Mouse (Mus musculus): Measurements from ENCODE around the gene Asic2. TPM values are rescaled to one million over a fixed set of nuclear protein-coding genes. Genes with fewer than 3 reads are reported as not detected.

Asic2 gene
- polyA plus RNA-seq, 1 experiment: not detected

DNA sequence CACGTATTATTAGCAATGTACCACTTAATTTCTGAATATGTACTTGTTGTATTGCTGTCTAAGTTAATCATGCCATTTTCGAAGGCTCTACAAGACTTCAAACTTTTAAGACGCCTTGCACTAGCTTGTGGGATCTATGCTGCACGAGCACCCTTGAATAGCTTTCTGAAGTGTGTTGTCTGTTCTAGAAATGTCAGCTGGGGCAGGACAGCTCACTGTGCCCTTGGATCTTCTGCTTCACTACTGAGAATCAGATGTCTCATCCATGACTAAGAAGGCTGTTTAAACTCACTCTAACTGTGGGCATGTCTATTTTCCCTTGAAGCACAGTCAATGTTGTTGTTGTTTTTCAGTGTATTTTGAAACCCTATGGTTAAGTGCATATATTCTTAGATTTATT, 44.6 kb downstream of the Asic2 start:
- no peaks in the 10 kb centered on the region for H3K9me3 ChIP-seq (ENCODE audit: control insufficient read depth, low read length)
- no peaks in the 10 kb centered on the region for H3K4me1 ChIP-seq (ENCODE audit: control insufficient read depth)
- no peaks in the 10 kb centered on the region for H3K27me3 ChIP-seq (ENCODE audit: control insufficient read depth)
- no peaks in the 10 kb centered on the region for H3K36me3 ChIP-seq (ENCODE audit: control insufficient read depth)
- no peak overlapping the region for H3K4me3 ChIP-seq (replicated peaks)
- TF ChIP-seq TAL1 (IDR thresholded peaks at IDR 0.05; ENCODE audit: low read length) (no peak), GATA1 (IDR thresholded peaks at IDR 0.05; ENCODE audit: low read length) (no peak)

- TF ChIP-seq GATA1 (IDR thresholded peaks at IDR 0.05; ENCODE audit: low read length) (no peak), TAL1 (IDR thresholded peaks at IDR 0.05; ENCODE audit: low read length) (no peak)
- Histone ChIP-seq H3K4me1 (ENCODE audit: control insufficient read depth) (no peaks in the 10 kb centered on the region), H3K4me3 (replicated peaks) (no peak overlapping the region), H3K36me3 (ENCODE audit: control insufficient read depth) (no peaks in the 10 kb centered on the region), H3K9me3 (ENCODE audit: control insufficient read depth, low read length) (no peaks in the 10 kb centered on the region), H3K27me3 (ENCODE audit: control insufficient read depth) (no peaks in the 10 kb centered on the region)
Measured at GRCm38 (mm10) chr11:81923096-81923495, 45.2 kb downstream of the Asic2 start.

DNA sequence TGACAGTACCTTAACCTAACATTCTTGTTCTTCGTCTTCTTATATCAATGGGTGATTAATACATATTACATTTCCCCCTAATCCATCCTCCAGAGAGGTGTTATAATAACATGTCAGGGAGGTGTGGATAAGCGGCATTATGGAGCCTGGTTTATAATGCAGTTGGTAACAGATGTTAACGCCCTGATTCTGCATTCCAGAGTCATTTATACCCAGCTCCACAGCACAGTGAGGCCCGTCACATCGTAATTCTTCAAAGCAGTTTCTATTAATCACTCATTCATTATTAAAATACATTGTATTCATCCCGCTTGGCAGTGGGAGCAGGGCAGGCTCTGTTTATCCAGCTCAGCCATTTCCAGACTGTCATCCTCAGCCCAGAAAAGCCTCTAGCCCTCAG, 52.8 kb downstream of the Asic2 start:
- no peaks in the 10 kb centered on the region for H3K9me3 ChIP-seq (ENCODE audit: control insufficient read depth, low read length)
- H3K4me3 ChIP-seq (replicated peaks): no peak overlapping the region
- H3K36me3 ChIP-seq (ENCODE audit: control insufficient read depth): no peaks in the 10 kb centered on the region
- no peaks in the 10 kb centered on the region for H3K27me3 ChIP-seq (ENCODE audit: control insufficient read depth)
- TF ChIP-seq GATA1 (IDR thresholded peaks at IDR 0.05; ENCODE audit: low read length): no peak
- H3K4me1 ChIP-seq (ENCODE audit: control insufficient read depth): no peaks in the 10 kb centered on the region

GRCm38 (mm10) chr11:81913071-81913470, 55.2 kb downstream of the Asic2 start:
- H3K36me3 ChIP-seq (ENCODE audit: control insufficient read depth): no peaks in the 10 kb centered on the region
- no peaks in the 10 kb centered on the region for H3K27me3 ChIP-seq (ENCODE audit: control insufficient read depth)
- H3K9me3 ChIP-seq (ENCODE audit: control insufficient read depth, low read length): no peaks in the 10 kb centered on the region
- H3K4me1 ChIP-seq (ENCODE audit: control insufficient read depth): no peaks in the 10 kb centered on the region
- H3K4me3 ChIP-seq (replicated peaks): no peak overlapping the region
- TF ChIP-seq GATA1 (IDR thresholded peaks at IDR 0.05; ENCODE audit: low read length): no peak
- no peak for TF ChIP-seq TAL1 (IDR thresholded peaks at IDR 0.05; ENCODE audit: low read length)

DNA sequence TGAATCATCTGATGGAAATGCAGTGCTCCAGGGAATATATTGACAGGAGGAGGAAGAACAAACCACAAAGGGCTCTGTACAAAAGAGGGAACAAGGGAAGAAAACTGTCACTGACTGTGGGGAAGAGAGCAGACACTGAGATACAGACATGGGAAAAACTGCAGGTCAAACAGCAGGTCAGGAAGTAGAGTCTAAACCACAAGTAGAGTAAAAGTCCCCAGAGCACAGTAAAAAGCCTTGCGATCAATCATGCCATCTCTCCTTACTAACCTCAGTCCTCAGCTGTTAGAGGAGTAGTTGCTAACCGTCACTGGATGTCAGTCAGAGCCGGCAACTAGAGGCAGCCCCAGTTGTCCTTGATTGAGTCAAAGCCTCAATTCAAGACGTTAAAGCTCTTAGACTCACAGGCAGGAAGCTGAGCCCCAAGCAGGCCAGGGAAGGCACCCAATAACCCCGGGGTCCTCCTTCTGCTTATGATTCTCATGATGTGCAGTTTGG, 58.8 kb downstream of the Asic2 start:
- H3K9me3 ChIP-seq (ENCODE audit: control insufficient read depth, low read length): no peaks in the 10 kb centered on the region
- no peak for TF ChIP-seq TAL1 (IDR thresholded peaks at IDR 0.05; ENCODE audit: low read length)
- TF ChIP-seq GATA1 (IDR thresholded peaks at IDR 0.05; ENCODE audit: low read length): no peak

DNA sequence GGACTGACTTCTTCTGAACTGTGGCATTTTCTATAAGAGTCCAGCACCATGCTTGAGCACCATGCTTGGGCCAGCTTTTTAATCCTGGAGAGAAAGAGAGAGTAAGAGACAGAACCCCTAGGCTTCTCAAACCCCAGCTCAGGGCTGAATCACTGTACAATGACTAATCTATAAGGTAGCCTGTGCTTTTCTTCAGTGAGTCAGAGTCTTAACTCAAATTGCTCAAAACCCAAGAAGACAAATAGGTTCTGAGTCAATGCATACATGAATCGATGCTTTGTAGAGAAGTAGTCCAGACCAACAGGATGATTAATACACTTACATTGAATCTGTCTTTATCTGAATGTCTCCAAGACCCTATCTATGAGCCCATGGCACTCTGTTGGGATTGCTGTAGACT, 59.5 kb downstream of the Asic2 start:
- Histone ChIP-seq H3K4me1 (ENCODE audit: control insufficient read depth) (no peaks in the 10 kb centered on the region), H3K36me3 (ENCODE audit: control insufficient read depth) (no peaks in the 10 kb centered on the region), H3K9me3 (ENCODE audit: control insufficient read depth, low read length) (no peaks in the 10 kb centered on the region), H3K4me3 (replicated peaks) (no peak overlapping the region), H3K27me3 (ENCODE audit: control insufficient read depth) (no peaks in the 10 kb centered on the region)
- TF ChIP-seq GATA1 (IDR thresholded peaks at IDR 0.05; ENCODE audit: low read length): no peak
- TF ChIP-seq TAL1 (IDR thresholded peaks at IDR 0.05; ENCODE audit: low read length): no peak

More for the DNA sequence above, 58.8 kb downstream of the Asic2 start:
- Histone ChIP-seq H3K36me3 (ENCODE audit: control insufficient read depth) (no peaks in the 10 kb centered on the region), H3K27me3 (ENCODE audit: control insufficient read depth) (no peaks in the 10 kb centered on the region), H3K4me1 (ENCODE audit: control insufficient read depth) (no peaks in the 10 kb centered on the region), H3K4me3 (replicated peaks) (no peak overlapping the region)

DNA sequence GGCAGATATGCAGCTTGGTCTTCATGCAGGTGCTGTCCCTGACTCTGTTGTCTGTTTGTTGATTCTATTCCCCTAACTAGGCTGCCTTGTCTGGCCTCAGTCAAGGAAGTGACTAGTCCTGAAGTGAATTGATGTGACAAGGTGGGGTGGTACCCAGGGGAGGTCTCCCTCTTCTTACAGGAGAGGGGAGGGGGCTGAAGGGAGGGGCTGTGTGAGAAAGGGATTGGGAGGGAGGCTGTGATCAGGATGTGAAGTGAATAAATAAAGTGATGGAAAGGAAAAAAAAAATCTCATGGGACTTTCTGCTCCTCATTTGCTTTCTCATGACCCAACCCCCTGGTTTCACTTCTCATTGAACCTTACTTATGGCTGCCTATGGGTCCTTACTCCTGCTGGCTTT, 65.9 kb downstream of the Asic2 start:
- no peak overlapping the region for H3K4me3 ChIP-seq (replicated peaks)
- H3K4me1 ChIP-seq (ENCODE audit: control insufficient read depth): no peaks in the 10 kb centered on the region
- H3K27me3 ChIP-seq (ENCODE audit: control insufficient read depth): no peaks in the 10 kb centered on the region
- TF ChIP-seq TAL1 (IDR thresholded peaks at IDR 0.05; ENCODE audit: low read length) (no peak), GATA1 (IDR thresholded peaks at IDR 0.05; ENCODE audit: low read length) (no peak)
- no peaks in the 10 kb centered on the region for H3K9me3 ChIP-seq (ENCODE audit: control insufficient read depth, low read length)
- H3K36me3 ChIP-seq (ENCODE audit: control insufficient read depth): no peaks in the 10 kb centered on the region

GRCm38 (mm10) chr11:81897547-81898354, 70.5 kb downstream of the Asic2 start:
- no peaks in the 10 kb centered on the region for H3K4me1 ChIP-seq (ENCODE audit: control insufficient read depth)
- H3K9me3 ChIP-seq (ENCODE audit: control insufficient read depth, low read length): no peaks in the 10 kb centered on the region
- H3K36me3 ChIP-seq (ENCODE audit: control insufficient read depth): no peaks in the 10 kb centered on the region
- TF ChIP-seq GATA1 (IDR thresholded peaks at IDR 0.05; ENCODE audit: low read length): no peak
- TF ChIP-seq TAL1 (IDR thresholded peaks at IDR 0.05; ENCODE audit: low read length): no peak
- H3K27me3 ChIP-seq (ENCODE audit: control insufficient read depth): no peaks in the 10 kb centered on the region
- no peak overlapping the region for H3K4me3 ChIP-seq (replicated peaks)

GRCm38 (mm10) chr11:81896511-81896910, 71.7 kb downstream of the Asic2 start:
- Histone ChIP-seq H3K9me3 (ENCODE audit: control insufficient read depth, low read length) (no peaks in the 10 kb centered on the region), H3K4me1 (ENCODE audit: control insufficient read depth) (no peaks in the 10 kb centered on the region), H3K4me3 (replicated peaks) (no peak overlapping the region), H3K27me3 (ENCODE audit: control insufficient read depth) (no peaks in the 10 kb centered on the region), H3K36me3 (ENCODE audit: control insufficient read depth) (no peaks in the 10 kb centered on the region)
- TF ChIP-seq GATA1 (IDR thresholded peaks at IDR 0.05; ENCODE audit: low read length) (no peak), TAL1 (IDR thresholded peaks at IDR 0.05; ENCODE audit: low read length) (no peak)
